Mouse (Mus musculus): ENCODE results near the gene Tmem161a. TPM values are rescaled to one million over a fixed set of nuclear protein-coding genes. Genes with fewer than 3 reads are reported as not detected.

Tmem161a gene
- total RNA-seq, 2 experiments from 2014 or later: 51.3 to 53.2 TPM

- no peak for DNase-seq (ENCODE audit: low spot score in 2 of 2)
- intact Hi-C loops (cut with DNase I): no loop called here
Observed at GRCm38 (mm10) chr8:70230837-70231236, 58.7 kb downstream of the Tmem161a start.

Other genes with a start within 250 kb of the Tmem161a start
- 10 to 100 TPM; 23.1 to 25.2 TPM for gene Gatad2a, start 176.0 kb upstream of the Tmem161a start, total RNA-seq (2021)
- 10 to 100 TPM; 82.8 to 83.3 TPM for gene Mau2, start 129.6 kb upstream of the Tmem161a start, total RNA-seq (2021)
- 10 to 100 TPM; 47.7 to 52.0 TPM for gene Sugp1, start 129.5 kb upstream of the Tmem161a start, total RNA-seq (2021)
- gene Tm6sf2, start 99.4 kb upstream of the Tmem161a start, total RNA-seq (2021): 1 to 10 TPM; 1.7 to 2.4 TPM
- gene Hapln4, start 88.9 kb upstream of the Tmem161a start, total RNA-seq (2021): 10 to 100 TPM; 17.9 to 20.9 TPM
- gene Ncan, start 51.5 kb upstream of the Tmem161a start, total RNA-seq (2021): 100 to 1,000 TPM; 342 to 344 TPM
- gene Nr2c2ap, start 41.0 kb upstream of the Tmem161a start, total RNA-seq (2021): 10 to 100 TPM; 25.5 to 28.1 TPM
- gene Rfxank, start 33.2 kb upstream of the Tmem161a start, total RNA-seq (2021): 1 to 10 TPM; 9.2 to 9.6 TPM
- 10 to 100 TPM; 44.3 to 48.7 TPM for gene Borcs8, start 32.9 kb upstream of the Tmem161a start, total RNA-seq (2021)
- not detected for gene Mef2b, start 32.6 kb upstream of the Tmem161a start, total RNA-seq (2021)
- gene Slc25a42, start 39.9 kb downstream of the Tmem161a start, total RNA-seq (2021): 10 to 100 TPM; 32.7 to 34.5 TPM
- gene Sugp2, start 61.9 kb downstream of the Tmem161a start, total RNA-seq (2021): 100 to 1,000 TPM; 116 to 117 TPM
- 10 to 100 TPM; 57.1 to 68.7 TPM for gene Armc6, start 62.1 kb downstream of the Tmem161a start, total RNA-seq (2021)
- 10 to 100 TPM; 10.5 to 12.9 TPM for gene Homer3, start 110.5 kb downstream of the Tmem161a start, total RNA-seq (2021)
- 10 to 100 TPM; 43.5 to 44.6 TPM for gene Ddx49, start 130.1 kb downstream of the Tmem161a start, total RNA-seq (2021)
- gene Cope, start 130.2 kb downstream of the Tmem161a start, total RNA-seq (2021): 100 to 1,000 TPM; 122 to 132 TPM
- gene Cers1, start 143.4 kb downstream of the Tmem161a start, total RNA-seq (2021): 100 to 1,000 TPM; 118 to 126 TPM
- 10 to 100 TPM; 15.4 to 20.8 TPM for gene Gdf1, start 157.5 kb downstream of the Tmem161a start, total RNA-seq (2021)
- gene Upf1, start 180.9 kb downstream of the Tmem161a start, total RNA-seq (2021): 10 to 100 TPM; 49.8 to 53.4 TPM
- under 1 TPM; 0.51 to 0.72 TPM for gene Comp, start 201.2 kb downstream of the Tmem161a start, total RNA-seq (2021)

All from left cerebral cortex, postnatal 14 days (tissue).